Mouse (Mus musculus): ENCODE measurements at regions not wholly inside any gene's neighbourhood (a gene's known extent, or its start where the extent isn't known, plus 50 kb on each side); places are given as distances from the start of the nearest gene placed in this dataset.

- no peak overlapping the region for H3K27ac ChIP-seq (ENCODE audit: insufficient read depth, low read length)
- no peak for TF ChIP-seq POLR2A (IDR thresholded peaks at IDR 0.05; ENCODE audit: extremely low read depth, insufficient read depth, low read length)
- no peak for TF ChIP-seq CTCF (IDR thresholded peaks at IDR 0.05; ENCODE audit: extremely low read depth, insufficient read depth, low read length)
- no peak overlapping the region for H3K4me3 ChIP-seq (ENCODE audit: insufficient read depth, low read length)
- H3K4me1 ChIP-seq (ENCODE audit: control insufficient read depth, insufficient read depth, low read length): no peaks in the 10 kb centered on the region
Observed at GRCm38 (mm10) chr2:137408294-137408693, 291.9 kb upstream of the Jag1 start.

DNA sequence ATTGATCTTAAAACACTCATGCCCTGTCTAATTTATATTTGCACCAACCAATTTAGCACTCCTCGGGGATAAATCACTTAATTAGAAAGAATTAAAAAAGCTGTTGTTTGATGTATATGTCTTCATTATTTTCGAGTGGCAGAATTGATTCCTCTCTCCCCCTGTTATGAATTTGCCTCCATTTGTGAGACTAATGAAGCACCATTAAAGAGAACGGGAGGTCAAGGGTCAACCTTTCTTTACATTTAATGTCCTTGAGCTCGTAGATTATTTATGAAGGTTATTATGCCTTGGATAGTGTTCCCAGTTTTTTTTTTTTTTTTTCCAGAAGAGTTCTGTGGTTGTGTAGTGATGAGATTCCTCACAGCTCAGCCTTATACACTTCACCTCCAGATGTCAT, 277.0 kb upstream of the Jag1 start:
- Histone ChIP-seq H3K4me3 (ENCODE audit: insufficient read depth, low read length) (no peak overlapping the region), H3K4me1 (ENCODE audit: control insufficient read depth, insufficient read depth, low read length) (no peaks in the 10 kb centered on the region), H3K27ac (ENCODE audit: insufficient read depth, low read length) (no peak overlapping the region)
- TF ChIP-seq CTCF (IDR thresholded peaks at IDR 0.05; ENCODE audit: extremely low read depth, insufficient read depth, low read length): no peak
- no peak for TF ChIP-seq POLR2A (IDR thresholded peaks at IDR 0.05; ENCODE audit: extremely low read depth, insufficient read depth, low read length)

DNA sequence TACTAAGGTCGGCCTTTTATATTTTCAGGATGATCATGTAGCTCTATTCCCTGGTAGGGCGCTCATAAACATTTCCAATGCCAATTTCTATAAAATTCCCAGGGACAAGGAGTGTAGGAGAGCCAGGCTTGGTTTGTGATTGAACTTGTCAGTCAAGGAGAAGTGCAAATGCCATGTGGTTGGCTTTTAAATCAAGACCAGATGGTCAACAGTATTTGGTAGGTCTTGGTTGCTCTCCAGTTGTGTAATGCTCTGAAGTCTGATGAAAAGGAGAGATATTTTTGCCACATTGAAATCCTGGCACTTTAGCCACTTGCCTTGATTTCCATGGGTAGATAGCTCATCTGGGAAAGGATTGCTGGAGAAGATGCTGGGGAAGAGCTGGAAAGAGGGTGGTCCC, 263.4 kb upstream of the Jag1 start:
- Histone ChIP-seq H3K4me3 (ENCODE audit: insufficient read depth, low read length) (no peak overlapping the region), H3K4me1 (ENCODE audit: control insufficient read depth, insufficient read depth, low read length) (no peaks in the 10 kb centered on the region), H3K27ac (ENCODE audit: insufficient read depth, low read length) (no peak overlapping the region)
- TF ChIP-seq POLR2A (IDR thresholded peaks at IDR 0.05; ENCODE audit: extremely low read depth, insufficient read depth, low read length): no peak
- no peak for TF ChIP-seq CTCF (IDR thresholded peaks at IDR 0.05; ENCODE audit: extremely low read depth, insufficient read depth, low read length)

- no peak overlapping the region for H3K4me3 ChIP-seq (ENCODE audit: insufficient read depth, low read length)
- no peak overlapping the region for H3K27ac ChIP-seq (ENCODE audit: insufficient read depth, low read length)
- H3K4me1 ChIP-seq (ENCODE audit: control insufficient read depth, insufficient read depth, low read length): no peaks in the 10 kb centered on the region
- TF ChIP-seq CTCF (IDR thresholded peaks at IDR 0.05; ENCODE audit: extremely low read depth, insufficient read depth, low read length) (no peak), POLR2A (IDR thresholded peaks at IDR 0.05; ENCODE audit: extremely low read depth, insufficient read depth, low read length) (no peak)
Observed at GRCm38 (mm10) chr2:137375346-137375745, 258.9 kb upstream of the Jag1 start.

DNA sequence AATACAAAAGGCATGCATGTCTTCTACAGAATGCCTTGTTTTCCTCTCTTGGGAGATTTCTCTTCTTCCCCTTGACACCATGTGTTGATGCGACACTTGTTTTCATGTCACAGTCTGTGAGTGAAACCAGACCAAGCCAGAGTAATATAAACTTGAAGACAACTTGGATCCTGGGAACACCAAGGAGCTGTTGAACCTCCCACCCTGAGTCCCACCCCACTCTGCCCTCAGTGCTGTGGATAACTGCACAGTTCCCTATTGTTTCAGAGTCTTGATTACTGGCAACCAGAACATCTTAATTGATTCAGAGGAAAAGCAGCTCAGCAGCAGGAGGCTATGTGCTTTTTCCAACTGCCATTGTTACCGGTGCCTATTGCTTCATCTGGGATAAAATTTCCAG, 254.6 kb upstream of the Jag1 start:
- TF ChIP-seq CTCF (IDR thresholded peaks at IDR 0.05; ENCODE audit: extremely low read depth, insufficient read depth, low read length) (no peak), POLR2A (IDR thresholded peaks at IDR 0.05; ENCODE audit: extremely low read depth, insufficient read depth, low read length) (no peak)
- H3K27ac ChIP-seq (ENCODE audit: insufficient read depth, low read length): no peak overlapping the region
- H3K4me1 ChIP-seq (ENCODE audit: control insufficient read depth, insufficient read depth, low read length): no peaks in the 10 kb centered on the region
- H3K4me3 ChIP-seq (ENCODE audit: insufficient read depth, low read length): no peak overlapping the region

- H3K27ac ChIP-seq (ENCODE audit: insufficient read depth, low read length): no peak overlapping the region
- no peak overlapping the region for H3K4me3 ChIP-seq (ENCODE audit: insufficient read depth, low read length)
- TF ChIP-seq POLR2A (IDR thresholded peaks at IDR 0.05; ENCODE audit: extremely low read depth, insufficient read depth, low read length) (no peak), CTCF (IDR thresholded peaks at IDR 0.05; ENCODE audit: extremely low read depth, insufficient read depth, low read length) (no peak)
- no peaks in the 10 kb centered on the region for H3K4me1 ChIP-seq (ENCODE audit: control insufficient read depth, insufficient read depth, low read length)
Observed at GRCm38 (mm10) chr2:137363006-137363405, 246.6 kb upstream of the Jag1 start.

DNA sequence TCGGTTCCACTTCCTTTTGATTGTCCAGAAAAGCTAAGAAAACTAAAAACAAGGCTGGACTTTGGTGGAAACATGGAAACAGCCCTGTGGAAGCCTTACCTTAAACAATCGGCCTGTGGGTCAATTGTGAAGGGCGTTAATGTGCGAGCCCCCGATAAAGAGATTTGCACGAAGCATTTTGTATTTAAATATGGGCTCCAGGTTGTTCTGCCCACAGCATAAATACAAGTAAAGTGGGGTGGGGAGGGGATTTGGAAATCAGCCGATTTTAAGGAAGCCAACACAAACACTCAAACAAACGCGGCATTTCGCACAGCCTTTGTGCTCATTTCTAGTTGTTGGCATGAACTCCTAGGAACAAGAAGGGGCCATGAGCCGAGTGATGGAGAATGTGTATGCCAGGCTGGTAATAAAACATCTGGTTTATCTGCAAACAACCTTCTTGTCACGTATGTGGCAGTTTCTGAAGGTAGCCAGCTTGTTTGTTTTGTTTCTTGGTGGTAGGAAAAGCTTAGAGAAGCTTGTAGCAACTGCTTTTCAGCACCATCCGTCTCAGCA, 240.8 kb upstream of the Jag1 start:
- Histone ChIP-seq H3K4me1 (ENCODE audit: control insufficient read depth, insufficient read depth, low read length) (no peaks in the 10 kb centered on the region; the same call in 1 of the 2 replicates), H3K27ac (ENCODE audit: insufficient read depth, low read length) (no peak overlapping the region), H3K4me3 (ENCODE audit: insufficient read depth, low read length) (no peak overlapping the region; the same call in 1 of the 2 replicates)
- no peak for TF ChIP-seq CTCF (IDR thresholded peaks at IDR 0.05; ENCODE audit: extremely low read depth, insufficient read depth, low read length)
- TF ChIP-seq POLR2A (IDR thresholded peaks at IDR 0.05; ENCODE audit: extremely low read depth, insufficient read depth, low read length): no peak

- no peak overlapping the region for H3K4me3 ChIP-seq (ENCODE audit: insufficient read depth, low read length)
- no peak overlapping the region for H3K27ac ChIP-seq (ENCODE audit: insufficient read depth, low read length)
- no peaks in the 10 kb centered on the region for H3K4me1 ChIP-seq (ENCODE audit: control insufficient read depth, insufficient read depth, low read length)
- TF ChIP-seq CTCF (IDR thresholded peaks at IDR 0.05; ENCODE audit: extremely low read depth, insufficient read depth, low read length) (no peak), POLR2A (IDR thresholded peaks at IDR 0.05; ENCODE audit: extremely low read depth, insufficient read depth, low read length) (no peak)
Observed at GRCm38 (mm10) chr2:137343736-137344135, 227.3 kb upstream of the Jag1 start.

GRCm38 (mm10) chr2:137329995-137330394, 213.6 kb upstream of the Jag1 start:
- no peaks in the 10 kb centered on the region for H3K4me1 ChIP-seq (ENCODE audit: control insufficient read depth, insufficient read depth, low read length)
- H3K27ac ChIP-seq (ENCODE audit: insufficient read depth, low read length): no peak overlapping the region
- TF ChIP-seq POLR2A (IDR thresholded peaks at IDR 0.05; ENCODE audit: extremely low read depth, insufficient read depth, low read length) (no peak), CTCF (IDR thresholded peaks at IDR 0.05; ENCODE audit: extremely low read depth, insufficient read depth, low read length) (no peak)
- H3K4me3 ChIP-seq (ENCODE audit: insufficient read depth, low read length): no peak overlapping the region

DNA sequence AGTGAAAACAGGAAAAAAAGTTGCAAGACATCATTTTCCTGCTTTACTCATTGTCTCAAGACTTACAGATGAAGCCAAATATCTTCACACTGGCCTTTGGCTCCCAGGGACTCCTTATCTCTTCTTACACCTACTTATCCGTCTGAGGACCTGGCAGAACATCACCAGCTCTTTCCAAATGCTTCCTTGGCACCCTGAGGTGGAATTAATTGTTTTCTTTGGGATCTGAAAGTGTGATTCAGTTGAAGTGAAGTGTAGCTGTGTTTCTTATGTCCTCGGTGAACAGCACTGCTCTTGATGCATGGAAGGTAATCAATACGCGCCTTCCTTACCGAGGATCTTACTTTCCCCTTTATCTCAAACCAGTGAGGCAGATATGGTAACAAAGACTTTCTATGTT, 207.0 kb upstream of the Jag1 start:
- H3K4me3 ChIP-seq (ENCODE audit: insufficient read depth, low read length): no peak overlapping the region
- H3K4me1 ChIP-seq (ENCODE audit: control insufficient read depth, insufficient read depth, low read length): no peaks in the 10 kb centered on the region
- TF ChIP-seq CTCF (IDR thresholded peaks at IDR 0.05; ENCODE audit: extremely low read depth, insufficient read depth, low read length) (no peak), POLR2A (IDR thresholded peaks at IDR 0.05; ENCODE audit: extremely low read depth, insufficient read depth, low read length) (no peak)
- H3K27ac ChIP-seq (ENCODE audit: insufficient read depth, low read length): no peak overlapping the region
